Mouse (Mus musculus): ENCODE data around the gene Ccr7. TPM values are rescaled to one million over a fixed set of nuclear protein-coding genes. Genes with fewer than 3 reads are reported as not detected.

The Ccr7 gene
- total RNA-seq, 1 experiment from 2014 or later = 1.2 TPM

DNA sequence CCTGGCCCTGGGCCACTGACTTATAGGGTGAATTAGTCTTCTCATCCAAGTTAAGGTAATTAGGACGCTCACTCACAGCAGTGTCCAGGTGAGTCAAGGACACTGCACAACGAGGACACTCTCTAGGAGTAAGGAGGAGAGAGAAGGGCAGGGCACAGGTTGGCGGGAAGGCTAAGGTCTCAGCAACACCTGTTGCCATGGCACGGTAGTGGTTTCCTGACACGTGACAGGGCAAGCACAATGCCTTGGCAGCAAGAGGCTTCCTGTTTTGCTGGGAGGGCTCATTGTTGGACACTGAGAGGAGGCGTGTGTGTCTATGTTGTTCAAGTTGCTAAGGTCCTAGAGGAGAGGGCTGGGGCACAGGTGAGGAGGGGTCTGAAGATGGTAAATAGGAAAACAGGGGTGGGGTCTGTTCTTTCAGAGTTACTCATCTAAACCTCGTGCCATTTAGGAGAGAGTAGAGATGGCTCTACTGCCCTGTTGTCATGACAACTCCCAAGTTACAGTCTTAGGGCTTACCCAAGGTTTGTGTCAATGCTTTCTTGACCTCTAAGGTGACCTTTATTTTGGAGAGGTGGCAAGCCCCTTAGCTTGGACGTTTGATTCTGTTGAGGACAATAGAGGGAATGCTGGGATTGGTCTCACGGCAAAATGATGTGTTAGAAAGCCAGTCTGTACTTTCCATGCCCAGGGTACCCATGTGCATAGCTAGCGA, 8.3 kb upstream of the Ccr7 start:
- ATAC-seq (replicated peaks in 1 of 2; ENCODE audit: insufficient read depth in 1 of 2, low FRiP score in 2 of 2, low TSS enrichment in 1 of 2, low read depth in 1 of 2, poor library complexity in 2 of 2, severe bottlenecking in 2 of 2) = peak; percentile 81 to 84

DNA sequence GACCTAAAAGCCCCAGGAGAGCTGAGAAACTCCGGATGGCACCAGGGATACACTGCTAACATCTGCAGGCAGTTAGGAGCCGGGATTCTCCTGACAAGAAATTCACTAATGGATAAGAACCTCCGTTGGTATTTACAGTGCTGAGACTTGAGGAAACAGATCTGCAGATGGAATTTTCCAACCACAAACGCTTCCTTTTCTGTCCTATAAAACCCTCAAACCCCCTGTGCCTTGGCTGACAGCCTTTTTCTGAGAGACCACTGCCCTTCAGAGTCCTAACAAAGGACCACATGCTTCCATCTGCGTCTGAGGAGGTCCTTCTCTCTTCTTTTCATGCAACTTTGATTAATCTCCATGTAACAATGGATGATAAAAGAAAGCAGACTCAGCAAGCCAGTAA, 6.8 kb upstream of the Ccr7 start:
- ATAC-seq (replicated peaks in 1 of 2; ENCODE audit: insufficient read depth in 1 of 2, low FRiP score in 2 of 2, low TSS enrichment in 1 of 2, low read depth in 1 of 2, poor library complexity in 2 of 2, severe bottlenecking in 2 of 2) = no peak

DNA sequence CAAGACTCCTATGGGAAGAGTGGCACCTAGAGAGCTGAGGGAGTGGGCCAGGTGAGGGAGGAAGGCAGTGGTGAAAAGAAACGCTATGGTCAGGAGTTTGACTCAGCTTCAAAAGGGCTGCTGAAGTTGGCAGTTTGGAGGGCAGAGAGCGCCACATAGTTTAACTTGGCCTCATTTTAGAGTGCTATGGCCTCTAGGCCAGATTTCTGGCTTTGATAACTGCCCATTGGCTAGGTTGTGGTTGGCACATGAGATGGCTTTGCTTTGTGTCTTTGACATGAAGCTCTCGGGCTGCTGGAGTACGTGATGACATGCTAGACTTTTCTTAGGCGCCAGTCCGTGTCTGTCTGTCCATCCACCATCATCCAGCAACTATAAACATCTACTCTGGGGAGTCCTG, 5.4 kb upstream of the Ccr7 start:
- ATAC-seq (replicated peaks in 1 of 2; ENCODE audit: insufficient read depth in 1 of 2, low FRiP score in 2 of 2, low TSS enrichment in 1 of 2, low read depth in 1 of 2, poor library complexity in 2 of 2, severe bottlenecking in 2 of 2) = no peak

DNA sequence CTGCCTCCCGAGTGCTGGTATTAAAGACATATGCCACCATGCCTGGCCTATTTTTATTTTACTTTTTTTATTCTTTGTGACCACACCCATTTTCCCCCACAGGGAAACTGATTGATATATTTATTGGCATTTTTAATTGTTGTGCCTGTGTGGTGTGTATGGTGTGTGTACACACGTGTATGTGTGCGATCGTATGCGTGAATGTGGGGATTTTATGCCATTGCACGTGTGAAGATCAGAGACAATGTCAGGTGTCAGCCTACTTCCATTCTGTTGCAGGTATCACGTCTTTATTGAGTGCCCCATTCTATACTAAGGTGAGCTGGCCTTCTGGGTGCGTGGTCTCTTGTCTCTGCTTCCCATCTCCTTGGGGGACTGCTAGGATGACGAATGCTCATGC, 940 bp upstream of the Ccr7 start:
- ATAC-seq (replicated peaks in 1 of 2; ENCODE audit: insufficient read depth in 1 of 2, low FRiP score in 2 of 2, low TSS enrichment in 1 of 2, low read depth in 1 of 2, poor library complexity in 2 of 2, severe bottlenecking in 2 of 2) = no peak

DNA sequence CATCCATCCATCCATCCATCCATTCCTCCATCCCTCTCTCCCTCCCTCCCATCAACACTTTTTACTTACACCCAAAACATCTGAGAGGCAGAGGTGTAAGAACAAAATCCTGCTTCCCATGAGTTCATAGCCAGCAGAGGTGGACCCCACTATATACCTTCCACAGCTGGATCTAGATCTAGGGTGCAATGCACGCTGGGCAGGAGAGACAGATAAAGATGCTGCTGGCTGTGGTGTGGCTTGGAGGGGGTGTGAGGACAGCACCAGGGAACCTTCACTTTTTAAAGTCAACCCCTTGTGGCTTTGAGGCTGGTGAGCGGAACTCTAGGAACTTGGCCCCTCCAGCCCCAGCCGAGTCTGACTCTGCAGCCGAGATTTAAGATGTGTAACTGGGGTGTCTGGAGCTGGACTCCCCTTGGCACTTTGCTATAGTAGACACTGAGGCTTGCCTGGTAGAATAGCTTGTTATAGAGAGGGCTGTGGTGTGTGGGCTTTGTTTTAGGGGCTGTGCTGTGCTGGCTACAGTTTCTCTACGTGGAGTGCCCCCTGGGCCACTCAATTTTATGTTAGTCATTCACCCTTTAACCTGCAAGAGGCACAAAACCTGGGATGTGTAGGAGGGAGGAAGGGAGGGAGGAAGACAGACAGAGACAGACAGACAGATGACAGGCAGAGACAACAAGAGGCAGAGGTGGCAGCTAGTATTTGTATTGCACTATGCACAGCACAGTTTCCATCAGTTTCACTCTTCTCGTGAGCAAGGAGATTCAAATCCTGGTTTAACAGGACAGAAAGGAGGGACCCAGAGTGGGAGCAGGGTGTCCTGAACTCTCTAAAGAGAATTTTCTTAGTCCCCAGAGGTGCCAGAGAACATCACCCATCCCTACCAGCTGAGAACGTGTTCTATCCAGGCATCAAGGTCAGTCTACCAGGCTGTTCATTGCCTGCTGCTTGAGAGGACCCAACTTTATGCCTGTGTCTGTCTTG, 817 bp downstream of the Ccr7 start:
- no peak for ATAC-seq (replicated peaks in 1 of 2; ENCODE audit: insufficient read depth in 1 of 2, low FRiP score in 2 of 2, low TSS enrichment in 1 of 2, low read depth in 1 of 2, poor library complexity in 2 of 2, severe bottlenecking in 2 of 2)

DNA sequence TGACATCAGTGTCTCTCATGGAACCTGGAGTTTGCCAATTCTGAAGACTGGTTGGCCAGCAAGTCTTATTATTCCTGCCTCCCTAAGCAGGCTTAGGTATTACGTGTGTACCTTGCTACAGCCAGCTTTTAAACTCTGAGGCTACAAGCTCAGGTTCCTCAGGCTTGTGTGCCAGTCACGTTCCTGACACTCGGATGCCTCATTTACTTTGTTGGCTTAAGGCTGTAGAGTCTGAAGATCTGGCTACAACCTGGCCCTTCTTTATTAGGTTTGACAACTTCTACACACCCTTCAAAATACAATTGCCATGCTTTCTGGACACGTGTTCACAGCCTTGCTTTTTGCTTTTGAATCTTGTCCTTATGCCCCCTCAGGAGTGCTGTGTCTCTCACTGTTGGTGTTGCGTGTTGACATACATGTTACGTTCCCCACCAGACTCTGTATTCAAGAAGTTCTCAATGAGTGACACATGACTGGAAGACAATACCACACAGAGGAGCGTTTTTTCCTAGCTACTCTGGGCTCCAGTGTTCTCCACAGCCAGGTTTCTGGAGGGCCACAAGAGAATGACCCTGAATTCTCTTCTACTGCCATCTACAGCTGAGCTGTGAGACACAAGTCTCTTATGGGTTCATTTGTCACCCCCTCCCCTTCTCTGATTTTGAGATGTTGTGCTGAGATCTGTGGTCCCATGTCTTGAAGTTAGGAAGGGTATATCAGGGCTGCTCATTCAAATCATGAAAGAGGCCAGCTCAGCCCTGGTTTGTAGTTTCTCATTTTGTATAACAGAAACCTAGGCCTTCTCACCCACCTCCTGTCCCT, 2.3 kb downstream of the Ccr7 start:
- ATAC-seq (replicated peaks in 1 of 2; ENCODE audit: insufficient read depth in 1 of 2, low FRiP score in 2 of 2, low TSS enrichment in 1 of 2, low read depth in 1 of 2, poor library complexity in 2 of 2, severe bottlenecking in 2 of 2) = no peak

DNA sequence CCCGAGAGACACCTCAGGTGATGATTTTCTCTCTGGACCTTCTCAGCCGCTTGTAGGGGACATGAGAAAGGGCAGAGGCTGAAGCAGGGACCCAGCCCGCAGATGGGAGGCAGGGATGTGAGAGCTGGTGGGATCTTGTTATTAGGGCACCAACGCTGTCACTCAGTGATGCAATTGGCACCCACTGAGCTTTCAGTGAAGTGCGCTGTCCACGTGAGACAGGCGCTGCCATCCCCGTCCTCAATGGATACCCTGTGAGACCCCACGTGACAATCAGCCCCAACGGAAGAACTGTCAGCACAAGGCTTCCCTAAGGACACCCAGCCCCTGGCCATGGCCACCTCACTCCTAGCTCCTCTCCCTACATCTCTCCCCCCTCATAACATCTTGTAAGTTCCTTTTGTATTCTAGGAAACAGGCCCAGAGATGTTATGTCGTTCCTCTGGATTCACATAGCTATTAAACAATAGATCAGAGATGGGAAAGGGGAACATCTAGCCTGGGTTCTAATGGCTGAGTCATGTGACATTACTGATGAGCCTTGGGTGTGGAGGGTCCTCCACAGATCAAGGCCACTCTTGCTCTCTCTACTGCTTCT, 3.4 kb downstream of the Ccr7 start:
- ATAC-seq (replicated peaks in 1 of 2; ENCODE audit: insufficient read depth in 1 of 2, low FRiP score in 2 of 2, low TSS enrichment in 1 of 2, low read depth in 1 of 2, poor library complexity in 2 of 2, severe bottlenecking in 2 of 2) = no peak

DNA sequence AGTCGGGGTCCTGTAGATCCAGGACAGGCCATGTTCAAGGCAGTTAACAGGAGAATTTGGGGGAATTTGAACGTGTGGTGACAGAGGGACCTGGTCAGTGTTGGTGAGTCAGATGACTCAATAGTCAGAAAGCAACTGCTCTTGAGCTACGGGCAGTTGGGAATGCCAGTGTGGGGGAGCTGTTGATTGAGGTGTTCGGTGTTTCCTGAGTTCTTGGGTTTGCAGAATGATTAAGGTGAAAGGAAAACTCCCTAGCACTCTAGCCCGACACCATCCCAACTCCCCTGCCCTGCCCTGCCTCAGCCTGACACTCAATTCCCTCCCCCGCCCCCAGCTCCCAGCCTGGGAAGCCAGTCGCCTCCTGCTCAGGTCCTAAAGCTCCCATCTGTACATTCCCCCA, 4.0 kb downstream of the Ccr7 start:
- ATAC-seq (replicated peaks in 1 of 2; ENCODE audit: insufficient read depth in 1 of 2, low FRiP score in 2 of 2, low TSS enrichment in 1 of 2, low read depth in 1 of 2, poor library complexity in 2 of 2, severe bottlenecking in 2 of 2) = no peak

DNA sequence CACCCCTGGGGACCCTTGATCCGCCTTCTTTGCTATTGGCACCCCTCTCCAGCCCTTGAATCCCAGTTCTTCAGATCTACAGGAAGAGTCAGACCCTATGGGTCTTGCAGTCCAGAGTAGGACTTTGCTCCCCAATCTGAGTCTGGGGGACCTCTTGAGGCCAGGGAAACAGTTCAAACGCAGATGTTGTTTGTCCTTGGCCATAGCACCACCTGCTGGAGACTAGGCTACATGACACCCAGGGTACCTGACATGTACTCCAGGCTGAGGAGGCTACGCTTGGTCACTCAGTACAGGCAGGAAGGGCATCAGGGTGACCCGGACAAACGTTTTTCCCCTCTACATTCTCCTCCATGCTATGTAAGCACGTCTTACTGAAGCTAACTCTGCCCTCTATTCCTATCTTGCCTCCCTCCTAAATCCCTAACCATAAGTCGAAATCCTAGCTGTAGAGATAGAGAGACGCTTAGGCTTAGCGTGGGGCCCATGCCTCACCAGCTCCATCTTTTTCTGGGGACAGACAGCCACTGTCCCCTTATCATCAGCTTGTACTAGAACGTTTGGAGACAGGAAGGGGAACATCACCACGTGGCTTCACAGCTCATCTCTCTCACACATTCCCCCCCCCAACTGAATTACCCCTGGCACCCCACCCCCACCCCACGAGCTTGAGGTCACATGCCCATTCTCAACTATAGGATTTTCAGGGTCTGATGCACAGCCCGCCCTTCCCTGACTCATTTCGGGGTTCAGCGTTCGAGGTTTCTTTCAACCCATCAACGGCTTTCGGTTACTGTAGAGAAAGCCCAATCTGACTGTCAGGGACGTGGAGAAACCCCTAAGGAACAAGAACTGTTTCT, 4.7 kb downstream of the Ccr7 start:
- ATAC-seq (replicated peaks in 1 of 2; ENCODE audit: insufficient read depth in 1 of 2, low FRiP score in 2 of 2, low TSS enrichment in 1 of 2, low read depth in 1 of 2, poor library complexity in 2 of 2, severe bottlenecking in 2 of 2) = peak; percentile 58 to 62

DNA sequence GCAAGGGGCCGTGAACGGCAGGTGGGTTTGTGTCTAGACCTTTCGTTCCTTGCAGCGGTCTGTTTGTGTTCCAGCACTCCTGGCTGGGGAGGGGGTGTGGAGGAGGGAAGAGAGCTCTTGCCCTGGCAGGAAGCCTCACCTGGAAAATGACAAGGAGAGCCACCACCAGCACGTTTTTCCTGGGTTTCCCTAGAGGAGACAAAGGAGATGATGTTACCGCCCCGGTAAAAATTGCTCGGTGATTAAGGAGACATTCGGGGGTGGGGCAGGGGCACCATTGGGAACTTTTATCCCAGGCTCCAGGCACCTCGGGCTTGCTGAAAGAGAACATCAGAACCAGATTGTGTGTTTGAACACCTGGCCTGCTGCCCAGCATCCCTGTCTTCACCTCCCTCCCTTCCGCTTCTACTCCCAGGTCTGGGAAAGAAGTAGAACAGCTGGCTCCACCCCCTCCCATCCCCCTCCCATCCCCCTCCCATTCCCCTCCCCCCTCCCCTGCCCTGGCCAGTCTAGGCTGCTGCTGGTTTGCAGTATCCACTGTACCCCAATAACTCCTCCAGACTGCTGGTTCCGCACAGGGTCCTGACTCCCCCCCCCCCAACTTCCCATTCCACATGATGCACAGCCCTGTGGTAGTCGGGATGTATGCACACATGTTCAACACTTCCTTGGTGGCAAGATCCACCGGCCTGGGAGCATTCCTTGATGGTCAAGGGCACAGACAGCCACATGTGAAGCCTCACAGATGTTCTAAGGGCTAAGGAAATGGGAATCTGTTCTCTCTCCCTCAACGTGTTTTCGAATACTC, 5.8 kb downstream of the Ccr7 start:
- ATAC-seq (replicated peaks in 1 of 2; ENCODE audit: insufficient read depth in 1 of 2, low FRiP score in 2 of 2, low TSS enrichment in 1 of 2, low read depth in 1 of 2, poor library complexity in 2 of 2, severe bottlenecking in 2 of 2) = no peak

DNA sequence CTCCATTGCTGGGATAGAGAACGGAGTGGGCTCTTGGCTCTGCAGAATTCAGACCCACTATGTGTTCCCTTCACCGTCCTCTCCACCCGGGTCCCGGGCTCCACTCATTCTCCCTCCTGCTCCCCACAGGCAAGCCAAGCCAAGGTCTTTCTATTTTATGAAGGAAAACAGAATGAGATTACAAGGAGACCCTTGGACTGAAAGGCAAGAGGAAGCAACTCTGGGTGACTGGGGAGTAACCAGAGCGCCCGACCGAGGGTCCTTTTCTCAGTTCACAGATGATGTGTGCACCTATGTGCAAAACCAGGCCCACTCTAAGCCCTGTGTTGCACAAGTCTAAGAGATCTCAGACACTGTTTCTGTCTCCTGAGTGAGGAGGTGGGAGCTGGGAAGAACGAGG, 6.5 kb downstream of the Ccr7 start:
- no peak for ATAC-seq (replicated peaks in 1 of 2; ENCODE audit: insufficient read depth in 1 of 2, low FRiP score in 2 of 2, low TSS enrichment in 1 of 2, low read depth in 1 of 2, poor library complexity in 2 of 2, severe bottlenecking in 2 of 2)

DNA sequence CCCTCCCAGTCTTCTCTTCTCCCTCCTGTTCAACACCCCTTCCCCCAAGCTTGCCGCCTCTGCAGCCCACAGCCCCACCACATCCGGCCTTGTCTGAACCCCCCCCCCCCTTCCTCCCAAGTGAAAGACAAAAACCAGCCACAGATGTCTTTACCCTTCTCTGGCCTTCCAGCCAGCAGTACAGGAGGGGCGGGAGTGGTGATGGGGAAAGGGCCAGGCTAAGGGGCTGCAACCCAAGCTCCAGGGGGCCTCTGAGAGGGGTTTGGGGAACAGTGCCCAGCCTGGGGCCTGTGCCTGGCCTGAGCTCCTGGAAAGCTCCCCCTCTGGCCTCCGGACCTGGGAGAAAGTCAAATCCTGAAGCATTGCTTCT, 7.0 kb downstream of the Ccr7 start:
- 0 out of 4 replicates have a peak, but pooled peaks of 1 of the 2 experiments have one; percentile 6 for ATAC-seq (replicated peaks in 1 of 2; ENCODE audit: insufficient read depth in 1 of 2, low FRiP score in 2 of 2, low TSS enrichment in 1 of 2, low read depth in 1 of 2, poor library complexity in 2 of 2, severe bottlenecking in 2 of 2)

DNA sequence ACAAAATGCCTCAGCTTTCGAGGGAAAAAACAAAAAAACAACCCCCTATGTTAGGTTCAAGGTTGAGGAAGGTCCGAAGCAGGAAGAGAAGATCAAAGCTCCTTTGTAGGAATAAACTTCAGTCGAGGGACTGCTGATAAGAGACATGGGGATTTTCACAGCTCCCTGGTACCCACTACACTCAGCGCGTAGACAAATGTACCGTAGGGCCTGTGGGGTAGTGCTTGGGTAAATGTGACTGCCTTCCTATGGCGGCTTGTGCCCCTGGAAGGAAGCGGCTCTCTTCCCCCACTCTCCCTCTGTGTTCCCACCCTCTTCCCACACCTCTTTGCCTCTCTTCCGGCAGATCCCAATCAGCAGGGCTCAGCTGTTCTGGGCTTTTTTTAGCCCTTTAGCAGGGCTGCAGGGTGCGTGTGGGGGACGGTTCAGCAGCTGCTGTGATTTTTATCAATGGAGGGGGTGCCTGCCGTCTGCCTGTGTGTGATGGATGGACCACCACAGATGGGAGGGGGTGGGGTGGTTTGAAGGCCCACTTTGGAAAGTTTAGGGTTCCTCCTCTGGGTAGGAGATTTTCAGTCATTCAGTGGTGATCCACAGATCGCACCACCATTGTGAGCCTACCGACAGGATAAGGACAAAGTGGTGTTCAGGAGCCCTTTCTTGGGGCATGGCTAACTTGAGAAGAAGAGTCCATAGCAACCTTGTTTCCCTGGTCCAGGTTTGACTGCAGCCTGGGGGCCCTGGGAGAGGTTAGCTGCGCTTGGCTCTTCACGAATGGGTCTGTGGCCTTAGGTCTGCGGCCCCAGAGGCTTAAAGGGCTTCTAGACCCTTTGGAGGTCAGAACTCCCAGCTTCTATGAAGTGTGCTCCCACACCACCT, 7.6 kb downstream of the Ccr7 start:
- ATAC-seq (replicated peaks in 1 of 2; ENCODE audit: insufficient read depth in 1 of 2, low FRiP score in 2 of 2, low TSS enrichment in 1 of 2, low read depth in 1 of 2, poor library complexity in 2 of 2, severe bottlenecking in 2 of 2) = peak; percentile 22 to 36; a peak in 2 of 4 replicates

DNA sequence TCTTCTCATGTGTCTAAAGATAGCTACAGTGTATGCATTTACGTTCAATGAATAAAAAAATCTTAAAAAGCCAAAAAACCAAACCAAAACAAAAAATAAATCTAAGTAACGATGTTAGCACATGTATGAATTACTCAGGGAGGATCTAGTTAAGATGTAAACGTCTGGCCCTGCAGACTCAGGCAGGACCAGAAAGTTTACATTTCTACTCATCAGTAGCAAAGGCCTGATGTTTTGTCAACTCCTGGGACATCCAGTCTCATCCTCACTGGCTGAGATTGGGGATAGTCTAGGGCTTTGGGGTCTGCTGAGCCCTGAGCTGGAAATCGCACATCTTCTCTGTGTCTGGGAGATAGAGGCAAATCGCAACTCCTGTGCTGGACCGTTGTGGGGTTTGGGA, 8.3 kb downstream of the Ccr7 start:
- ATAC-seq (replicated peaks in 1 of 2; ENCODE audit: insufficient read depth in 1 of 2, low FRiP score in 2 of 2, low TSS enrichment in 1 of 2, low read depth in 1 of 2, poor library complexity in 2 of 2, severe bottlenecking in 2 of 2) = no peak

DNA sequence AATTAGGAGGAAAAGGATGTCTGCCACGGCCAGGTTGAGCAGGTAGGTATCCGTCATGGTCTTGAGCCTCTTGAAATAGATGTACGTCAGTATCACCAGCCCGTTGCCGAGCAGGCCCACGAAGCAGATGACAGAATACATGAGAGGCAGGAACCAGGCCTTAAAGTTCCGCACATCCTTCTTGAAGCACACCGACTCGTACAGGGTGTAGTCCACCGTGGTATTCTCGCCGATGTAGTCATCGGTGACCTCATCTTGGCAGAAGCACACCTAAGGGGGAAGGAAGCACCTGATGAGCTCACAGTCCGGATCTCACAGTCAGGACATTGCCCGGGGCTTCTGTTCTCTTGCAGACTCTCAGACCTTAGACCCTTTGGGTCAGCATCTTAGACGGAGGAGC, 9.1 kb downstream of the Ccr7 start:
- ATAC-seq (replicated peaks in 1 of 2; ENCODE audit: insufficient read depth in 1 of 2, low FRiP score in 2 of 2, low TSS enrichment in 1 of 2, low read depth in 1 of 2, poor library complexity in 2 of 2, severe bottlenecking in 2 of 2) = no peak
